Mouse (Mus musculus) myocyte (in vitro differentiated cells): ENCODE results near the gene Cactin. TPM values are rescaled to one million over a fixed set of nuclear protein-coding genes. Genes with fewer than 3 reads are reported as not detected.
A peak's percentile ranks its signal among the peaks of the same experiment; 100 is the strongest.

Source experiments
- H3K27me3 ChIP-seq: one replicate; pipeline ENCODE4 v1.6.1; 2011; ENCODE audit not compliant: control insufficient read depth, insufficient read depth, insufficient read length
- H3K36me3 ChIP-seq: one replicate; pipeline ENCODE4 v1.6.1; 2011; ENCODE audit not compliant: control insufficient read depth, insufficient read depth
- H3K4me2 ChIP-seq: one replicate; pipeline ENCODE4 v1.6.1; 2011; ENCODE audit warnings: low read depth, control low read depth
- H3K4me3 ChIP-seq: one replicate; pipeline ENCODE4 v1.5.1; 2011; ENCODE audit warnings: mild to moderate bottlenecking, control low read depth, moderate library complexity
- H3K79me2 ChIP-seq: one replicate; pipeline ENCODE4 v1.6.1; 2011; ENCODE audit not compliant: control insufficient read depth, insufficient read depth
- H3ac ChIP-seq: one replicate; pipeline ENCODE4 v1.6.1; 2011; ENCODE audit not compliant: control insufficient read depth, insufficient read length
- CEBPB ChIP-seq: IDR thresholded peaks from 2 replicates; pipeline ENCODE4 v1.6.1; 2011; ENCODE audit warnings: mild to moderate bottlenecking, moderate library complexity; ENCODE audit not compliant: poor library complexity, insufficient read depth, severe bottlenecking
- E2F4 ChIP-seq: IDR thresholded peaks from one replicate; pipeline ENCODE4 v1.6.1; 2011; ENCODE audit warnings: mild to moderate bottlenecking, control low read depth, moderate library complexity; ENCODE audit not compliant: insufficient read depth
- MAX ChIP-seq: IDR thresholded peaks from one replicate; pipeline ENCODE4 v1.6.1; 2011; ENCODE audit warnings: low read depth, mild to moderate bottlenecking, control low read depth
- MYOD1 ChIP-seq, 3 experiments: IDR thresholded peaks; one replicate each; pipeline ENCODE4 v1.6.1; 2011; ENCODE audit warnings: control low read depth in 2 of 3, low read depth in 2 of 3, mild to moderate bottlenecking in 2 of 3, moderate library complexity in 1 of 3; ENCODE audit not compliant: insufficient read length in 2 of 3, control insufficient read depth in 1 of 3
- MYOG ChIP-seq, 3 experiments: IDR thresholded peaks; one replicate each; pipeline ENCODE4 v1.6.1; 2011; ENCODE audit warnings: control low read depth in 2 of 3, low read depth in 2 of 3, mild to moderate bottlenecking in 2 of 3; ENCODE audit not compliant: insufficient read length in 2 of 3, control insufficient read depth in 1 of 3, insufficient read depth in 1 of 3
- POLR2A ChIP-seq: IDR thresholded peaks from one replicate; pipeline ENCODE4 v1.6.1; 2011; ENCODE audit warnings: low read depth, mild to moderate bottlenecking, control low read depth, moderate library complexity; ENCODE audit not compliant: insufficient read length
- POLR2AphosphoS2 ChIP-seq: IDR thresholded peaks from one replicate; pipeline ENCODE4 v1.6.1; 2011; ENCODE audit warnings: low read depth, control low read depth; ENCODE audit not compliant: insufficient read length
- REST ChIP-seq: IDR thresholded peaks from one replicate; pipeline ENCODE4 v1.6.1; 2011; ENCODE audit warnings: mild to moderate bottlenecking, control low read depth, moderate library complexity; ENCODE audit not compliant: insufficient read depth, insufficient read length
- SRF ChIP-seq: IDR thresholded peaks from one replicate; pipeline ENCODE4 v1.6.1; 2011; ENCODE audit warnings: low read depth; ENCODE audit not compliant: control insufficient read depth, insufficient read length
- TCF12 ChIP-seq: IDR thresholded peaks from one replicate; pipeline ENCODE4 v1.6.1; 2011; ENCODE audit warnings: mild to moderate bottlenecking, control low read depth; ENCODE audit not compliant: poor library complexity, insufficient read depth, severe bottlenecking
- TCF3 ChIP-seq: IDR thresholded peaks from one replicate; pipeline ENCODE4 v1.6.1; 2011; ENCODE audit warnings: low read depth, control low read depth; ENCODE audit not compliant: insufficient read length
- USF1 ChIP-seq: IDR thresholded peaks from one replicate; pipeline ENCODE4 v1.6.1; 2011; ENCODE audit warnings: low read depth, mild to moderate bottlenecking, control low read depth, moderate library complexity
- polyA plus RNA-seq: library from polyadenylated mRNA; unstranded; fragments of >200 nt; fragmentation: generic; extraction: Trizol; gene quantifications from one replicate; pipeline ENCODE4 v1.2.1, GENCODE M21; 2012; ENCODE audit warnings: missing spikeins

Cactin gene
- polyA plus RNA-seq, 1 experiment = 31.3 TPM

DNA sequence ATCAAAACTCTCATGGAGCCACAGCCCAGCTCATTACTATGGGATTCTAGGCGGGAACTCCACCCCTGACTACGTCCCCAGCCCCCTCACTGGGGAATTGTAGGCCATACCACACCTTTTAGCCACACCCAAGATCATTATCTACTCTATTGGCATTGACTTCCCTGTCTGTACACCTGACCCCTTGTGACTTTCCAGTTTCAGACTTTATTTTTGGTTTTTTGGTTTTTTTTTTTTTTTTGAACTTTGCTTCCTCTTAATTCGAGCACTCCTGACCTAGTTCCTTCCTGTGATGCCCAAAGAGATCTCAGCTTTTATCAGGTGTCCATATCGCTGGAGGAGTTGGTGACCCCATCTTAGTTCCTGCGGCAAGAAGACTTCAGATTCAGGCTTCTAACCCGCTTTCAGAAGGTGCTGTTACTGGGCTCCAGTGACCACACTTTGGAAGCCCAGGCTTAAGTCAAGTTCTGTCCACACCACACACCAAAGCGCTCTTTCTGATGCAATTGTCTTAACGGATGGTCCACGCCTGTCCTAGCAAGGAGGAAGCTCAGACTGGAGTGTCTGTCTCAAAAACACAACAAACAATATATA lies 29.3 kb upstream of the Cactin start, which contains the start of gene Tjp3:
Tjp3 (minus strand) TSS at position 71 of the 594 bp plus-strand sequence.
- peak within 1 kb of the TSS; percentile 27 for H3K4me2 ChIP-seq
- peaks cover 26% of the 10 kb centered on the region for H3K79me2 ChIP-seq
- no peak within 1 kb of the TSS for H3ac ChIP-seq
- TF ChIP-seq MAX (no peak), TCF3 (no peak), TCF12 (no peak), POLR2AphosphoS2 (no peak), E2F4 (no peak), MYOD1 (IDR thresholded peaks at IDR 0.05; ENCODE audit: control insufficient read depth in 1 of 3, insufficient read length in 2 of 3, low read depth in 2 of 3) (no peak), POLR2A (no peak), CEBPB (no peak), SRF (no peak)
- peak within 1 kb of the TSS; percentile 37 for H3K4me3 ChIP-seq
- no peaks in the 10 kb centered on the region for H3K36me3 ChIP-seq
- H3K27me3 ChIP-seq = no peaks in the 10 kb centered on the region

DNA sequence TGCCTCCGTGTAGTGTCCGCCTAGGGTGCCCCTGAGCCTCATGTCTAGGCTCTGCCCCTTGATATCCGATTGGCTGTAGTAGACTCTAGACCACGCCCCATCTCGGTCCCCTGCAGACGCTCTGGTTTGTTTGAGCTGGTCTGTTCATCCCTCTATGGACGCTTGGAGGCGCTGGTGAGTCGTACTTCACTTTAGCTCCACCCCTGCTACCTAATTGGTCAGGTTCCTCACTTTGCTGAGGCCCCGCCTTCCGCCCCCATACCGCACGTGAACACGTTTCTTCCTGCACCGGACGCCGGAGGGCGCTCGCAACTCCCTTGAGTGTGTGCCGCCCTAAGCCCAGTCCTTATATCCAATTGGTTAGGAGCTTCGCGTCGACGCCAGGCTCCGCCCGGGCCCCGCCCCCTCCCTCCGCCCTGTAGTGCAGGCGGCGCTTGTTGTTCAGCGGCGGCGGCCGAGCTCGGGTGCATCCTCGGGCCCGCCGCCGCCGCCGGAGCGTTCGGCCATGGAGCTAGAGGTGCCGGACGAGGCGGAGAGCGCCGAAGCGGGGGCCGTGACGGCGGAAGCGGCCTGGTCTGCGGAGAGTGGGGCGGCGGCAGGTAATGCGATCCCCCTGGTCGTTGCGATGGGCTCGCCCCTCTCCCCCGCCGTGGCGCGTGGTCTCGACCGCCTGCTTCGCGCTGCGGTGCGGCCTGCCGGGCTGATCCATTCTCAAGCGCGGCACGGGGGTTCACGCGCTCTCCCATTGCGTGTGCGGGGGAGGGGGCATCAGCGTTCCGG lies 28.2 kb upstream of the Cactin start, which contains the start of gene Pip5k1c:
Pip5k1c (plus strand) TSS at position 410 of the 780 bp plus-strand sequence.
- no peaks in the 10 kb centered on the region for H3K36me3 ChIP-seq
- TF ChIP-seq REST (no peak), MAX (no peak), TCF3 (no peak), CEBPB (no peak), E2F4 (no peak), POLR2A (peak; percentile 78), USF1 (peak; percentile 80), POLR2AphosphoS2 (peak; percentile 59), MYOG (IDR thresholded peaks at IDR 0.05; ENCODE audit: control insufficient read depth in 1 of 3, insufficient read depth in 1 of 3, insufficient read length in 2 of 3, low read depth in 2 of 3) (peak in 1 of 3 experiments; percentile 20), SRF (peak; percentile 68), TCF12 (no peak), MYOD1 (IDR thresholded peaks at IDR 0.05; ENCODE audit: control insufficient read depth in 1 of 3, insufficient read length in 2 of 3, low read depth in 2 of 3) (peak in 1 of 3 experiments; percentile 23)
- H3K4me3 ChIP-seq = peak within 1 kb of the TSS; percentile 37
- H3K27me3 ChIP-seq = no peaks in the 10 kb centered on the region
- peak within 1 kb of the TSS; percentile 99 for H3K4me2 ChIP-seq
- peaks cover 38% of the 10 kb centered on the region for H3K79me2 ChIP-seq
- H3ac ChIP-seq = peak within 1 kb of the TSS; percentile 29

DNA sequence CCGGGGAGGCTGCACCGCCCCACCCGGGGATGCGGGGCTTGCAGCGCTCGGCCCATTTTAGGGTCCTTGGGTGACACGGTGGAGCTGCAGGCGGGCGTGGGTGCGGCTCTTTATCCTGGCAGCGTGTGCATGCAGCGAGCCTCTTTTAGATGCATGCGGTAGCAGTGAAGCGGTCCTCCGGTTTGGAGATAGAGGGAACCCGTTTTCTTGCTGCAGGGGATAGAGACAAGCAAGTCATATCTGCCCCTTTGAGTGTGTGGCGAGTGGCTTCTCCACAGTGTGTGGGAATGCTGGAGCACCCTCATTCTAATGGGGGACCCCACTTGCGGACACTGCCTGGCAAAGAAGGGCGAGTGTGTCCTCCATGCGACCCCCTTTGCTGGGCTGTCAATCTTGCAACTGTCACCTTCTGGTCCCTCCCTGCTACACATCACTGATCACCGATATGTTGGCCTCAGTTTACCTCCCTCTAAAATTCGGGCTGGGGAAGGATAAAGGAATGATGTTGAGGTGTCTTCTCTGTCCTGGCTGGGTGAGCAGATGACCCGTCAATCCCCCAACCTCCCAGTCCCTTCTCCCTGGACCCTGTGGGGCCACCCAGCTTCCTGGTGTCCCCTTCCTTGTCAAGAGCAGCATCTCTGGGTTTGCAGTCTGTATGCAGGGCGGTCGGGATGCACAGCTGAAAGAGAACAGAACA lies 27.4 kb upstream of the Cactin start:
- no peak for TF ChIP-seq TCF3
- no peak for TF ChIP-seq USF1
- Histone ChIP-seq H3K36me3 (no peaks in the 10 kb centered on the region), H3ac (peak overlapping the region; percentile 29), H3K4me3 (peak overlapping the region; percentile 37), H3K4me2 (peak overlapping the region; percentile 99), H3K27me3 (no peaks in the 10 kb centered on the region), H3K79me2 (peaks cover 44% of the 10 kb centered on the region)

DNA sequence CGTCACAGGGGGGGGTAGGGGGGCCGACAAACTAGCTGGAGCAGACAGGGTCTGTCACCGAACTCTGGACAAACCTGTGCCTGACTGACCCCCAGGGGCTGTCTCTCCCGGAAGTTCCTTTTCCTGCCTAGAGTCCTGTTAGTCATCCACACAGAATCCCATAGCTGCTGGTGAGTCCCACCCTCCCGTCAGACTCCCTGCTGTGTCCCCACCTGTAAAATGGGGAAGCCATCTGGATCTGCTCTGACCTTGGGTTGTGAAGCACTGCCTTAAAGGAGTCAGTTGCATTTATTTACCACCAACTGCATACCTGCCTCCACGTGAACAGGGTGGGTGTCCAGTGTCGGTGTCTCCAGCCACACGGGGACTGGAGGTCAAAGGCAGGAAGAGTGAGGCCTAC lies 26.5 kb upstream of the Cactin start:
- H3K4me3 ChIP-seq = no peak overlapping the region

More for the DNA sequence above, 26.5 kb upstream of the Cactin start:
- H3K4me2 ChIP-seq = peak overlapping the region; percentile 99
- TF ChIP-seq USF1 (no peak), MYOD1 (IDR thresholded peaks at IDR 0.05; ENCODE audit: control insufficient read depth in 1 of 3, insufficient read length in 2 of 3, low read depth in 2 of 3) (no peak), CEBPB (no peak), TCF3 (no peak), E2F4 (no peak), MYOG (IDR thresholded peaks at IDR 0.05; ENCODE audit: control insufficient read depth in 1 of 3, insufficient read depth in 1 of 3, insufficient read length in 2 of 3, low read depth in 2 of 3) (no peak), POLR2AphosphoS2 (no peak), POLR2A (no peak), REST (no peak), SRF (no peak), MAX (no peak), TCF12 (no peak)
- H3ac ChIP-seq = peak overlapping the region; percentile 29
- peaks cover 52% of the 10 kb centered on the region for H3K79me2 ChIP-seq
- H3K36me3 ChIP-seq = no peaks in the 10 kb centered on the region
- no peaks in the 10 kb centered on the region for H3K27me3 ChIP-seq
